Mouse (Mus musculus): ENCODE data around the gene Evi5.
A peak's percentile ranks its signal among the peaks of the same experiment; 100 is the strongest.

Evi5 gene

GRCm38 (mm10) chr5:107738296-107738695, 136.6 kb downstream of the Evi5 start:
- DNase-seq = no peak

GRCm38 (mm10) chr5:107736171-107736570, 138.7 kb downstream of the Evi5 start:
- DNase-seq = no peak

DNA sequence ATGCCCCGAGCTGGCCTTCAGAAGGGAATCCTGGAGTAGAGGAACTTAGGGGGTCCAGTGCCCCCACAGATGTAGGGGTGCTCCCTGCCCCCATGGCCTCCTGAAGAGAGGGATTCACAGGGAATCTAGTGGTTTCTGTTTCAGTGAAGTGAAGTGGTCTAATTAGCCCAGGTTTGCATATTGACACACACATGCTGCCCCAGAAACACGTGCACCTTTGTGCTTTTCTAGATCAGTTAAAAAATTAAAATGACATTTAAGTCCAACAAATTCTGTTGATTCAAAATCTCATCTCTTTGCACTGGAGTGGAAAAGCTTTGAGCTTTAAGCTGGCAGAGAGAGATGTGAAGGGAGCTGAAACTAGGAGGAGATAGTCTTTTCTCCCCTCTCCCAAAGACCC, 143.1 kb downstream of the Evi5 start:
- no peak for DNase-seq

- DNase-seq = no peak
Measured at GRCm38 (mm10) chr5:107731408-107731807, 143.5 kb downstream of the Evi5 start.

DNA sequence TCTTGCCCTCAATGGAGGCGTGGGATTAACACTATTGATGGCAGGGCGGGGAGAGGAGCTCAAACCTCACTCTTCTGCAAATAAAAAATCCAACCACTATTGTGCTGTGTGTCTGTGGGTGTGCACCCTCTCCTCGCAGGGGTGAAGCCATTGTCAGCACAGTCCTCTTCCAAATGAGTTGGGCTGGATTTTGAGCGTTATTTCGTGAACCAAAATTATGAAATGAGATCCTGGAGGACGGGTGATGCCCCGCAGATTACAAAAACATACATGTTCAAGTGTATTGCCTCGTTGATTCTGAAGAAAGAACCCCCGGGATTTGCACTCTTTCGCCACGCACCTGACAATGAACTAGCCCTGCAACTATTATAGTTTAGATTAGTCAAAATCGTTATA, 147.9 kb downstream of the Evi5 start:
- DNase-seq = no peak

DNA sequence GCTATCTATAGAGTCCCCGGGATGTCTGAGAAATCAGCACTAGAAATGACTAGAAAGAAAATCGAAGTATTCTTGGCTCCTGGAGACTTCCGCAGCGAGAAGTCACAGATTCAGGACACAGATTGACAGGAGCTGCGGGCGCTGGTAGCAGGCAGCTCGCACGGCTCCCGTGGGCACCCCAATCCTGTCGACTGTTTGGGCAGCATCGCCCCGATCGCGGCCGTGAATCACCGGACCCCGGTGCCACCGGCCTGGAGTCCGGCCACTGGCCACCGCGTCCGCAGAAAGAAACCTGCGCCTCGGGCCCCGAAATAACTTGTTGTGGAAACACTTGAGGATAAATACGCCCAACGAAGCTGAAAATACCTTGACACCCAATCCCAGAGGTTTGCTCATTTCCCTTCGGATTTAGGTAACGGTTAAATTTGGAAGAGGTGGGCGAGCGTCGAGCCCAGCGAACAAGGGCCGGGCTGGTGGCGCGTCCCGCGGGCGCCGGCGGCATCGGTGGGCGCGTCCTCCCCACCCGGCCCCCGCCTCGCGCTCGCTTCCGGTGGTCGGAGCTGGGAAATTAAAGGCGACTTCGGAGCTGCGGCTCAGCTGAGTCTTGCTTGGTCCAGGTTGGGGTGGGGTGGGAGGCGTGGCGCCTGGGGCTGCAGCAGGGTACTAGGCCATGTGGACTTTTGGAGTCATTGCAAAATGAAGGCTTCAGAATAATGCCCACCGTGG, 148.5 kb downstream of the Evi5 start:
- DNase-seq = peak; percentile 14 to 36

DNA sequence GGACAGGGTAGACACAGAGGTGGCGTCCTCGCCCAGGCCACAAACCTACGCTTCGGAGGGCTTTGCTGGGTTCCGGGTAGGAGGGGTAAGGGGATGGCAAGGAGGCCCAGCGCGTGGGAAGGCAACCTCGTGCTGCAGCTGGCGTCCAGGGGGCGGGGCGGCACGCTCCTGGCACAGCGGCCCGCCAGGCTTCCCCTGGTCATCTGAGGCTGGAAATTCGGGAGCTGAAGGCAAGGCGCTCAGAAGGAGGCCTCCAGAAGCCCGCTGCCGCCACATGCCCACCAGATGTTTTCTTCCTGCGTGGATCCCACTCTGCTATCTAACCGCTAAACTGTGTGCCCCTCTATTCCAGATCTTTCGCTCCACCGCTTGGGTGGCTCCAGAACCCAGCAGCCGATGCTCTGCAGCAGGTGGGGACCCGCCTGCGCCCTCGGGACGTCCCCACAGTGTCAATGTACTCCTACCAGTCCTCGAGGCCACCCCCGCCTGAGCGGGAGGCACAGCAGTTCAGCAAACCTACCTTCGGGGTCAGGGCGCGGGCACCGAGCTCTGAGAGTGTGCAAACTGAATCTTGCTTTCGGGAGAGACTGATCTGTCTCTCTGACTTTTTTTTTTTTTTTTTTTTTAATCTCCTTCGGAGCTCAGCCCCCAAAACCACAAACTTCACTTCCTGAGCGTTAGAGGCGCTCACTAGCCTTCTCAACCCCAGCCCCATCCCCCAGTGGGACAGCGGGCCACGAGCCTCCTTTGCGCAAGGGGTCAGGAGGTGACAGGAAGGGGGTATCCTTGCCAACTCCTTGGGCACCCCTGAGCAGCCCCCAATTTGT, 149.3 kb downstream of the Evi5 start, which contains the start of gene Gfi1:
Gfi1 (minus strand) TSS at position 602 of the 827 bp plus-strand sequence.
- DNase-seq = peak; percentile 24 to 53

DNA sequence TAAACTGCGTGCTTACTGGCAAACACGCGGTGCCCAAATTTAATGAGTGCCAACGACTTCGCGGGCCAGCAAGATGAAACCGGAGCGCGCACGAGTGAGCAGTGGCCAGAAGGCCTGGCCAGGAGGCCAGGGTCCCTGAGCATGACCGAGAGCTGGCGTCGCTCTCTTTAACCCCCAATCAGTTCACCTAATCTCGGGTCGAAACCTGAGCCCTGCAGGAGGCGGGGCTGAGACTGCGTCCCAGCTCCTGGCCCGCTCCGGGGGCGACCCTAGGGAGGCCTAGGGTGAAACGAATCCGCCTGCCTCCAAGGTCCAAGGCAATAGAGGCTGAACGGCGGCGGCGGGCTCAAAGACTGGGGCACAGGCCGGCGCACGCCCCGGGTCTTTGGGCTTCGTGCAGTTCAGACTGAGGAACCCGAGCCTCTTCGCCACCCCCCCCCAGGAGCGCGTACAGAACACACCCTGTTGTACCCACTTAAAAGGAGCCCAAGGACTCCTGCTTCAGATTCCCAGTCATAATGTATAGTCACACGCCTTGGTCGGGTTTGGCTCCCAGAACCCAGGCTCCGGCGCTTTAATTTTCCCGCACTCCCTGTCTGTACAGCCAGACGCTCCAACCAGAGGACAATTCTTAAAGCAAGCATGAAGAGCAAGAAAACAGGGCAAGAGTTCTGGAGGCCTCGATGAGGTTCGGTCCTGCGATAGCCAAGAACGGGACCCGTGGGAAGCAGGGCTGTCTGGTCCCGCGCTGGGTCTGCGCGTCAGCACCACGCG, 150.1 kb downstream of the Evi5 start:
- DNase-seq = peak; percentile 32 to 40

GRCm38 (mm10) chr5:107723541-107724511, 151.1 kb downstream of the Evi5 start:
- peak; percentile 33 to 50 for DNase-seq

- peak; percentile 36 to 58 for DNase-seq
Measured at GRCm38 (mm10) chr5:107722661-107723532, 152.0 kb downstream of the Evi5 start.

- peak; percentile 36 to 62 for DNase-seq
Measured at GRCm38 (mm10) chr5:107721638-107722011, 153.3 kb downstream of the Evi5 start.

DNA sequence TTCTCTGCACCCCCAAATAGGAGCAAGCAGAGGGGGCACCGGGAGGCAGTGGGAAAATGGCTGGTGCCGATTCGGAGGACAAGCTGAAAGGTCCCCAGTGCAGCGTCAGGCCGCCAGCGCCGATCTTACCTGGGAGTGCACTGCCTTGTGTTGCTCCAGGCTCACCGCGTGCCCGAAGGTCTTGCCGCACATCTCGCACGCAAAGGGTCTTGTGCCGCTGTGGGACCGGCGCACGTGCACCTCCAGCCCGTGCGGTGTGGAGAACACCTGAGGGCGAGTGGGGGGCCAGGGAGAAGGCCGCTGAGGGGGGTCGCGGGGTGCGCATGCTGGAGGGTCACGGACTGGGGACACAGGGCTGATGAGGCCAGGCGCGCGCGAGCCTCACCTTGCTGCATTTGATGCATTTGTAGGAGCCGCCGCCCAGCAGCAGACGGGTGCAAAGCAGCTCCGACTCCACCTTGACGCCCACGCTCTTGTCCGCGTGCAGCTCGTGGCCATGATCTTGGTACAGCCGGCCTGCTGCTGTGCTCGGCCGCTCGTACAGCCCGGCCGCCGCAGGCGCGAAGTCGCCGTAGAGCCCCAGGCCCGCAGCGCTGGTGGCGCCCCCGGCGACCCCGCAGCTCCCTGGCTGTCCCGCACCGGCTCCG, 153.8 kb downstream of the Evi5 start:
- DNase-seq = peak; percentile 23 to 40

DNA sequence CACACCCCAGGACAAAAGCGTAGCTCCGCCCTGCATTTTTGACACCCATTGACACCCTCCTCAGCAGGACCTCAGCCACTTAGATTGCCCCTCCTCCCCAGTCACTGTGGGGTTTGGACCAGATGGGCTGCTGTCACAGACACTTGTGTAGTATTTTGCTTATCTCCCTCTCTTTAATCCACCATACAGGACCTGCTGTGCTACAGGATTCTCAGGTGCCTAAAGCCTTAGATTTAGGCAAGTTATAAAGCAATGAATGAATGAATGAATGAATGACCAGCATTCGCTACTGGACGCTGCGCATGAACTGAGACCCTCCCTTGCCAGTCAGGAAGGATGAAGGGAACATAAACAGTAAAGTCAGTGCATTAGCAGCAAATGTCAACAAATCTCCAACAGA, 154.4 kb downstream of the Evi5 start:
- DNase-seq = no peak

- DNase-seq = no peak
Measured at GRCm38 (mm10) chr5:107719786-107720185, 155.1 kb downstream of the Evi5 start.

DNA sequence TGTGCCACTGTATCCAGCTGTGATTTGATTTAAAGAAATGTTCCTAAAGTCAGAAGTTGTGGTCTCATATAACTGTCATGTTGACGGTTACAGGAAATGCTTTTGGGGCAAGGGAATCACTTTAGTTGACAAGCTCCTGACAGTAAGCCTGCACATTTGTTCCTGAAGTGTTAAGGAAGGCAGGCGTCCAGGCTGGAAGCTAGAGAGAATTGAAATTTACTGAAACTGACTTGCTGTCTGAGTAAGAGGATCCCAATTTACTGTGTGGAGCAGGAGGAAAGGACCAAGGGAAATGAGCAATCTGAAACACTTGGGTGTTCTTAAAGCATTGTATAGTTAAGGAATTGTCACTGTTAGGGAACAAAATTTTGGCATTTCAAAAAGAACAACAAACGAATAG, 155.7 kb downstream of the Evi5 start:
- no peak for DNase-seq

DNA sequence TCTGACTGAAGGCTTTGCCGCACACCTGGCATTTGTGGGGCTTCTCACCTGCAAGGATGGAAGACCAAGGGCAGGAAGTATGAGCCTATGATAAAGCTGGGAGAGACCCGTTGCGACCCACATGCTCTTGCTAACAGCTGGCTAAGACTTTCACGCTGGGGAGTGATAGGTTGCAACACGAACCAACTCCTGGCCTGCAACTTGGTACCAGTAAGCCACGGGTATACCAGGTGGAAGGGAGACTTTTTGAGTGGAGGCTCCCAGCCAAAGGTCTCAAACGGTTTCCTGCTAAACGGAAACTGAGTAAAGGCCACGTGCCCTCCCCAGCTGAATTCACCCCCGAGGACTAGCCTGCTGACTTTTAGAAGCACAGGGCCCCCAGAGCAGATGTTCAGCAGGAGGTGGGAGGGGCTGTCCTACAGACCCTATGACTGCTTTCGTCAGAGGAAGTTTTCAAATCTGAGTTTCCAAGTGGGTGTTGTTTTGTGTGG, 157.0 kb downstream of the Evi5 start:
- DNase-seq = no peak

GRCm38 (mm10) chr5:107711689-107712088, 163.2 kb downstream of the Evi5 start:
- DNase-seq = no peak

- DNase-seq = no peak
Measured at GRCm38 (mm10) chr5:107708124-107708797, 166.6 kb downstream of the Evi5 start.

DNA sequence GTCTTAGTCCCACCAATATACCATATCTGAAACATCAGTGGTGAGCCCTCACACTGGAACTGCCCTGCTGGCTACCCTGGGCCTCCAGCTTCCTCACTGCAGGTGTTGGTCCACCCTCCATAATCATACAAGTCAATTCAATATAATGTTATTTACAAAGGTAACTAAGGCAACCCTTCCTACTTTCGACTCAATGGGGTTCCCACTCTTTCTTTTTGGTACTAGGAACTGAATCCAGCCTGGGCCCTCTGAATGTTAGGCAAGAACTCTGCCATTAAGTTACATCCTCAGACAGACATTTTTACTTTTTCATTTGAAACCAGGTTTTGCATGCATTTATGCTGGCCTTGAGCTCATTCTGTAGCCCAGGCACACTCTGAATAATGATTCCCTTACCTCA, 168.6 kb downstream of the Evi5 start:
- no peak for DNase-seq

GRCm38 (mm10) chr5:107705756-107706155, 169.2 kb downstream of the Evi5 start:
- DNase-seq = no peak
